Mouse (Mus musculus) heart, adult 2 months (tissue): ENCODE results near the gene Spata32.

ENCODE experiments used
- CTCF ChIP-seq: fragments of 200-600 bp; IDR thresholded peaks from 2 replicates; pipeline ENCODE4 v1.8.1; 2022; ENCODE audit warnings: antibody characterized with exemption, mild to moderate bottlenecking, moderate library complexity
- POLR2A ChIP-seq: fragments of 200-500 bp; IDR thresholded peaks from 2 replicates; pipeline ENCODE4 v1.6.1; 2011; ENCODE audit warnings: mild to moderate bottlenecking, low read depth, low read length, control low read depth; ENCODE audit not compliant: insufficient read depth

- TF ChIP-seq POLR2A = no peak
- TF ChIP-seq CTCF = no peak
Observed at GRCm38 (mm10) chr11:103260515-103261192, 42.4 kb upstream of the Spata32 start.
